Mouse (Mus musculus) heart, adult 9 months (tissue): Measurements from ENCODE around the gene Heatr5a.

Experiments
- DNase-seq, 2 experiments: peaks; one replicate each; pipeline ENCODE4 v3.0.0; 2022; ENCODE audit warnings: low spot score in 2 of 2

Heatr5a gene

GRCm38 (mm10) chr12:51884801-51885200 is 86.3 kb downstream of the Heatr5a start:
- DNase-seq = no peak

- no peak for DNase-seq
Observed at GRCm38 (mm10) chr12:51883297-51883805, 87.8 kb downstream of the Heatr5a start.

- peak; percentile 38 to 54 for DNase-seq
Observed at GRCm38 (mm10) chr12:51882606-51883296, 88.4 kb downstream of the Heatr5a start.

GRCm38 (mm10) chr12:51881775-51882174 is 89.3 kb downstream of the Heatr5a start:
- no peak for DNase-seq

GRCm38 (mm10) chr12:51871446-51872144 is 99.5 kb downstream of the Heatr5a start:
- no peak for DNase-seq

- DNase-seq = no peak
Observed at GRCm38 (mm10) chr12:51869511-51869910, 101.6 kb downstream of the Heatr5a start.

- DNase-seq = no peak
Observed at GRCm38 (mm10) chr12:51867076-51867475, 104.0 kb downstream of the Heatr5a start.

- peak; percentile 53 to 65 for DNase-seq
Observed at GRCm38 (mm10) chr12:51866226-51866910, 104.8 kb downstream of the Heatr5a start.

- DNase-seq = peak; percentile 35 to 60
Observed at GRCm38 (mm10) chr12:51865790-51866179, 105.3 kb downstream of the Heatr5a start.

- DNase-seq = peak; percentile 11 to 28
Observed at GRCm38 (mm10) chr12:51865061-51865789, 105.9 kb downstream of the Heatr5a start.

- no peak for DNase-seq
Observed at GRCm38 (mm10) chr12:51863116-51864002, 107.8 kb downstream of the Heatr5a start.

GRCm38 (mm10) chr12:51858134-51859028 is 112.7 kb downstream of the Heatr5a start:
- DNase-seq = no peak

- DNase-seq = no peak
Observed at GRCm38 (mm10) chr12:51856768-51857295, 114.3 kb downstream of the Heatr5a start.

GRCm38 (mm10) chr12:51855872-51856271 is 115.2 kb downstream of the Heatr5a start:
- DNase-seq = no peak

GRCm38 (mm10) chr12:51855453-51855852 is 115.7 kb downstream of the Heatr5a start:
- DNase-seq = no peak

- DNase-seq = no peak
Observed at GRCm38 (mm10) chr12:51851617-51852016, 119.5 kb downstream of the Heatr5a start.

GRCm38 (mm10) chr12:51851155-51851554 is 120.0 kb downstream of the Heatr5a start:
- DNase-seq = no peak

GRCm38 (mm10) chr12:51850339-51850738 is 120.8 kb downstream of the Heatr5a start:
- no peak for DNase-seq

- DNase-seq = no peak
Observed at GRCm38 (mm10) chr12:51849902-51850301, 121.2 kb downstream of the Heatr5a start.
